Mouse (Mus musculus) brain, adult 2 months (tissue): ENCODE data around the gene Pkdrej.
A peak's percentile ranks its signal among the peaks of the same experiment; 100 is the strongest.
"Not testable (repeated sequence)": the region's sequence is repeated elsewhere in the genome, so short reads cannot be mapped to it uniquely, and the experiment has no call there.

Experiments used
- DNase-seq: peaks from one replicate; pipeline ENCODE4 v3.0.0; 2011; ENCODE audit warnings: low read depth, low spot score

Pkdrej gene

DNA sequence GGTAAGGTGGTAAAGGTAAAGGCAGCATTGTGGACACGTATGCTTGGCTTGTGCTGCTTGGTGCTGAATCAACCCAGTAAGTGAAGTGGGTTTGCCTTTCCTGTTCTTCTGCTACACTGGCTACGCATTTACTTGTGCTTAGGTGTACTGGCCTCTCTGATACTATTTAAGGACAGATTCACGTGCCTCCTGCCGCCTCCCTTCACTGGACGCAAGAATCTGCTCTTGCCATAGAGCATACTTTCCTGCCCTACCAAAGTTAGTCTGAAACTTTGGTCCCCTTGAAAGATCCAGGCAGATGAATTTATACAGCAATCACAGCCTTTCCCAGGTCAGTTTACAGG, 11.1 kb downstream of the Pkdrej start:
- DNase-seq: no peak

DNA sequence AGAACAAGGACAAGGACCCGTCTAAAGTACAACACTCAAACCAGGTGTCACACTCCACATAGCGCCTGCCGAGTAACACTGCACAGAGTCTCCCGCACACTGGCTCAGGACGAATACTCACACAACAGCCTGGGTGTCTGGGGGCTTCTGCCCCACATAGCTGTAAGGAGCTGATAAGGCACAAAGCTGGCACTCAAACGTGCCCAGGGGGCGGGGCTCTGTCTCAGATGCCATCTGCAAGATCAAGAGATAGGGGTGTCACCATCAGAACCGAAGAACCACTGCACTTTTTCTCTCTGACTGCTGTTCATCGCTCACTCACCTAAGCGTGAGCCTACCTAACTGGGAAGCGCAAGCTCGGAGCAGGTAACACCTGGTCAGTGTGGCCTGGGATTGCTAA, 12.4 kb downstream of the Pkdrej start:
- no peak for DNase-seq

DNA sequence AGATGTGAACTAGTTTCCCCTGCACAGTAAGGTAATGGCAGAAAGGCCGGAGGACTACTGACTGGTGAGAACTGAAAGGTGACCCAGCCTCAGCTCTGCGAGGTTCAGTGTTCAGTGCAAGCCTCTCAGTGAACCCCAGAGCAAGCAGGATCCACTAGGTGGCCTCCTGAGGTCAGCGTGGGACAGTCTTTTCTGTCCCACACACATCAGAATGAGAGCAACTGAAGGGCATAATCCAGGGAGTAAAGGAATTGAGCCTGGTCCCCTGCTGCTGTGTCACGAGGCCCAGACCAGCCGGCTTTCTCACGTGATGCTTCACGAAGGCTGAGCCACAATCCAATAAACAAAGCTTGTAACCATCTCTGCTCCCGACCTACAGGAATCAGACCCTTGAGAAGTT, 13.1 kb downstream of the Pkdrej start:
- peak; percentile 28 for DNase-seq

DNA sequence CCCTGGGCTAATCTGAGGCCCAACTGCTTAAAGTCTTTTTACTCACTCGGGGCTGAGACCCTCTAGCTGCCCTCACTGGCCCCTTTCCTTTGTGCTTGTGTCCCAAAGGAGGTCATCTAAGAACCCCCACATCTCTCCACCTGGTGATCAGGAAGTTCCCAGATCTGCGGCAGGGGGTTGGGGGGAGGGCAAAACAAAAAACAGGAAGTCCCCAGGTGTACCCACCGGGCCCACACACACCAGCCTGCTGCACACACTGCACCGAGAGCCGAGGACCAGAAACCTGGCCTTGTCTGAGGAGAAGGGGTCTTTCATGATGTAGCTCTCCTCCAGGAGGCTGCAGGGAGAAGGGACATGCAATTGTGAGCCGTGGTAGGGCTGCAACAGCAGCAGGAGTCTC, 13.5 kb downstream of the Pkdrej start:
- DNase-seq: no peak

DNA sequence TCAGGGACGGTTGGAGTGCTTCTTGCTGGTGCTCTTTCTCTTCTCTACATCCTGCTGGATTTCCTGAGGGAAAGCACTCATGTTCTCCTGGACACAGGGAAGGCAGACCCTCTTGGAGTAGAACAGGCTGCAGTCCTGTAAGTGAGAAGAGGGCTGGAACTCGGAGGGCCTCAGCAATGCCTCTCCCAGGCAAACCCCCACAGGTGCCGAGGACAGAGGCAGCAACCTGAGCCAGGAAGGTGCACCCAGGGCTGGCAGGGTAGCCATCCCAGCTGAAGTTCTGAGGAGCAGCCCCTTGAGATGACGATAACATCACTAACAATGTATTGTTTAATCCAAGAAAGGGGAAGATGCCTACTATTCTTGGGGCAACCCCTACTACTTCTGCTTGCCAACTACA, 14.1 kb downstream of the Pkdrej start:
- DNase-seq: no peak

DNA sequence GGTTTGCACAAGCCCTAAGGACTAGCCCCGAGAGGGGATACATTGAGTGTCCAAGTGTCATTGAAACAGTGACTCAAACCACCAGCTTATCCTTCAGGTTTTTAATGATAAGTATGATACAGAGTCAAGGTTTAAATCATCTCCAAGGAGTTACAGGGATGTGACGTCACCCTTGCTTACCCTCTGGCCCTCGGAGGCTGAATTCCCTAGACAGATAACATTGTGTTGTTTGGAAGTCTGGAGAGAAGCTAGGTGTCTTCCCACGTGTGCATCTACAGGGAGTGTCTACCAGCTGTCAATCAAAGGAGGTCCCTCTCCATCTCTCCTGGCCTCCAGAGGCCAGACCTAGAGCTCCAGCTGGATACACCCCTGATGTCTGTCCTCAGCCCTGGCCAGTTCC, 14.6 kb downstream of the Pkdrej start:
- DNase-seq: no peak

DNA sequence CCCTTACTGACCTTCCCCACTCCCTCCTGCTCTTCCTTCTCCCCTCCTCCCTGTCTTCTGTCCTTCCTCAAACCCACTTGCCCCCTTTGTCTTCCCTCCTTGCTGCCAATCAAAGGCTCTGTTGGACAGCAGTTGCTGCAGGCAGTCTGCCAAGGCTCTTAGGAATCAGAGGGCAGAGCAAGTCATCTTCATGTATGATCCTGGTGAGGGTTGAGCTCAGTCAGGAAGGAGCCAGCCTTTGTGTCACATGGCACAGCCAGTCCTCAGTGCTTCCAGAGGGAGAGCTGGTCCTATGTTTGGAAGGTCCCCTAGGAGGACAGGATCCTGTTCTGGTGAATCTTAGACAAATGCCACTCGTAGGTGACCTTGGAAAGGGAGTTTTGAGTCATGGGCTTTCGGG, 18.6 kb downstream of the Pkdrej start:
- DNase-seq: no peak

DNA sequence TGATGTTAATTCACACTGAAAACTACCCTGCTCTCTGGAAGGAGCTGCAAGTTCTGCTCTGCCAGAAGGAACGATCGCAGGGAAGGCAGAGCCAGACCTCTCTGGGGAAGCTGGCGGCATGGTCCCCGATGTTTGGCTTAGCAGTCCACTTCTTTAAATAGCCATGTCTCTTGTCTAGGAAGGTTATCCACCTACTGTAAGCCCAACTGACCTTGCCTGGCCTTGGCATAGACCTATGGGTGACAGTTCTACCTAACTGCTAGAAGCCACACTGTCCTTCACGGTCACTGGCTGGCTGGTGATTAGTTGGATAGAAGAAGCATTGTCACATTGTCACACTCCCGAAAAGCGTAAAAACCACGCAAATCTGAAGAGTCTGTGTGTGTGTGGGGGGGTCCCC, 22.9 kb downstream of the Pkdrej start:
- DNase-seq: no peak

DNA sequence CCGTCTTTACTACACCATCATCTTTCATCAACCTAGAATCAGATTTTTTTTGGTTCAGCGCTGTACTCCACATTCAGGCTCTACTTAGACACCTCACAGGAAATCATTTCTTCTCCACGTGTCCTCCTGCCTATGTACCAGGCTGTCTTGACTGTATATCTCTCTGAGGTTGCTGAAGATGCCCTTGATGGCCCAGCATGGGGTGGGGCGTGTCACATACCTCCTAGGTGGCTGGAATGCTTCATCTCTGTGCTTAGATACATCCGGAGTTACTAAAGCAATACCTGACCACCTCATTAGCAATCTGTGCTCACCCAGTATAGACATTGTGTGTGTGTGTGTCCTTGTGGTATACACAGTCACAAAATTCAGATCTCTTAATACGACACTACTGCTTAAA, 26.0 kb downstream of the Pkdrej start:
- DNase-seq: no peak

DNA sequence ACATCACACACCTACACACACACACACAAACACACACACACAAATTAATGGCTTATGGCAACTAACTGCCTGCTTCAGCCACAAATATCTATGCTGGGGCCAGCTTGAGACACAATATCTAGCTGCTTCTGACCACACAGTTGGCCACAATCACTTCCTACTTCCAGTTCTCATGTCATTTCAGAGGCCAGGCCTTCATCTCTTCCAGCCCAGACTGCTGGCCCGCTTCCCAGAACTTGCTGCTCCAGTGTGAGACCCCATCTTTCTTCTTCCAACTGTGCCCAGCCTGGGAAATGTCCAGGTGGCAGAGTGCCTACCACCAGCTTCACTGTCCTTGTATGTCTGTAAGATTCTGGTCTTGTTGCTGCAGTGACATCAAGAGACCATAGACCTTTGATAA, 28.7 kb downstream of the Pkdrej start:
- peak; percentile 33 for DNase-seq

DNA sequence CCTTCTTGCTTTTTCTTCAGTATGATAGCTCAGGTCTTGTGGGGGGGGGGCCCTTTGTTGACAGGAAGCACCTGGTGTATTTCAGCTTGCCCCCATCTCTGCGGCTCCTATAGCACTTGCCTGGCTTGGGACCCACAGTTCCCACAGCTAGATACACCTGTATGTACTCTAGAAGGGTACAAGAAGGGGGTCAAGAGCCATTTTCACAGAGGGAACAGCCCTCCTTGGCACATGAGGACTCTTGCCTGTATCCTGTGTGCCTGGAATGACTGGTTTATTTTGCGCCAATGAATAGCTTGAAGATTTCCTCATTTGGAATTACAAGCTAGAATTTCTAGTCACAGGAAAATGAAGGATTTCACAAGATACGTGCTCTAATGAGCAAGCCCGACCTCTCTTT, 30.1 kb downstream of the Pkdrej start:
- DNase-seq: no peak

DNA sequence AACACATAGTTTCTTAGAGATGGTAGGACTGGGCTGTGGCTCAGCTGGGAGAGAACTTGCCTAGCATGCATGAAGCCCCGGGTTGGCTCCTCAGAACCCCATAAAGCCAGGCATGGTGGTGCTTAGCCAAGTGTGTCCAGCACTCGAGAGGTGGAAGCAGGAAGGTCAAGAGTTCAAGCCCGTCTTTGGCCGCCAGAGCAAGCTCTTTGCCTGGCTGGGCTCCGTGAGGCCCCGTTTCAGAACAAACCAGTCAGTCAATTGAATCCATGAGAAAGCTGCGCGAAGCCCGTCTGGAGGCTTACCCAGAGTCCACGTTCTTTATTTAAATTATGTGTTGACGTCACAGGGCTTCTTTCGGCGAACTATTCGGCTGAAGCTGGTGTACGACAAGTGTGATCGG, 32.9 kb downstream of the Pkdrej start:
- no peak for DNase-seq

DNA sequence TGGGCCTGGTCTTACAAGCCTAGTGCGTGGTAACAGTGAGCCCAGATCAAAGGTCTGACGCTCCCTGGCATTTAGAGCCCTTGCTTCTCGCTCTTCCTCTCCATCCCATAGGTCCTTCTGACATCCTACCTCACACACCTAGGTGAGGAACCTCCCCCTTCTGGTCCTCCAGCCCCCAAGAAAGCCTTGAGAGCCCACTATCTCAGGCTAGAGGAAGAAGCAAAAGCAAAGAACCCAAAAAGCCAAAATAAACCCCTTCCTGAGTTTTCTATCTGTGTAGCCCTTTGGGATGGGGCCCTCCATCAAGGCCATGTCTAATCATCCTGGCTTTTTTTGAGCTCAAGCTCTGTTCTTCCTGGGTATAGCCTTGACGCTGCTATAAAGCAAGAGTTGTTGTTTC, 33.5 kb downstream of the Pkdrej start:
- DNase-seq: no peak

DNA sequence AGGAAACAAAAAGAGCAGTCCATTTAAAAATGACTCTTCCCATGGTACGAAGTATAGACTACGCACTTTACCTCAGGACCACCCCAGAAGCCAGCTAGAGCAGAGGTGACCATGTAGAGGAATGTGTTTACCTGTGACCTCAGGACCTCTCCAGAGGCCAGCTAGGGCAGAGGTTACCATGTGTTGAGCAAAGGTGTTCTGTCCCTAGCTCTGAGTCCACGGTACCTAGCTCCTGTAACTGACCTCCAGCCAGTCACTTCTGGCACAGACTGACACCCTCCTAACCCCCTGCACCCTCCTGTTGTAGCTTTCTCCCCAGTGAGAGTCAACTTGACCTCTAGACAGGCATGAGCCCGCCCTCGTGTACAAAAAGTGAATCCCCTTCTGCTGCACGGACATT, 34.1 kb downstream of the Pkdrej start:
- DNase-seq: no peak

DNA sequence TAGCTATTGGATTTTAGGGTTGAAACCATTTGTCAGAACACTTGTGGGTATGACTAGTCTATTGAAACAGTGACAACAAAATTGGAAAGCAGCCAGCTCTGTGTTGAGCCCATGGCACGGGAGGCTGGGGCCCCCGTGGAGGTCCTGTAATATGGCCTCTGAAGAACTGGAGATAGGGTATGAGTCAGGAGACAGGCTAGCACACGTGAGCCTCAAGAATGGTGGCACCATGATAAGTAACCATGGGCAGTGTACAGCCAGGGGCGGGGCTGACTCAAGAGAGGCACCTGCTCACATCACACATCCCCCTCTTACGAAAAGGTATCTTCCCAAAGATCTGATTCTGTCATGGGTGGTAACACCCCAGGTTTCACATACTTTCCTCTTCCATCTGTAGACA, 34.8 kb downstream of the Pkdrej start:
- DNase-seq: no peak

DNA sequence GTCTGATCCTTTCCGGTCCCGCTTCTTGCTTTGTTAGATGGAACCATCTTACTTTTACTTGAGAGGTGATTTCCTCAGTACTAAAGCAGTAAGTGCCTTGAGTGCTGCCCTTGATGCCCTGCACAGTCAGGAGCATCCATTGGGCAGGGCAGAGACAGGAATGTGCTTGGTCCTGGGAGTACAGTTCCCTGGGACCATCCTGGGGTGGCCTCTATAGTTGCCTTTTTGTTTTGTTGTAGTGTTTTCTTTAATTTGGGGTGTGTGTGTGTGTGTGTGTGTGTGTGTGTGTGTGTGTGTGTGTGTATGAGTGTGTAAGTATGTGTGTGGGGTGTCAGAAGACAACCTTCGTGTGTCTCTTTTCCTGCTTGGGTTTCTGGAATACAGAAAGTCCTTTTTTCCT, 37.2 kb downstream of the Pkdrej start:
- no peak for DNase-seq

DNA sequence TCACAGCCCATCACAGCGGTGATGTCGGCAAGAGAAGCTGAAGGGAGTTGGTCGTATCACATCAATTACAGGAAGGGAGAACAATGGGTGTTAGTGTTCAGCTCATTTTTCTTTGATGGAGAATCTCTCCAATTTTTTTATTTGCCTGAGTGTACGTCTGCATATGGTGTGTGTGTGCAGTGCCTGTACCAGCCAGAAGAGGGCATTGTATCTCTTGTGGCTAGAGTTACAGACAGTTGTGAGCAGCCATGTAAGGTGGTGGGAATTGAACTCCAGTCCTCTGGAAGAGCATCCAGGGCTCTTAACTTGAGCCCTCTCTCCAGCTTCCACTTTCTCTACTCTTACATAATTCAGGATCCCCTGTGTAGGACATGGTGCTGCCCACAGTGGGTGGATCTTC, 38.4 kb downstream of the Pkdrej start:
- no peak for DNase-seq

DNA sequence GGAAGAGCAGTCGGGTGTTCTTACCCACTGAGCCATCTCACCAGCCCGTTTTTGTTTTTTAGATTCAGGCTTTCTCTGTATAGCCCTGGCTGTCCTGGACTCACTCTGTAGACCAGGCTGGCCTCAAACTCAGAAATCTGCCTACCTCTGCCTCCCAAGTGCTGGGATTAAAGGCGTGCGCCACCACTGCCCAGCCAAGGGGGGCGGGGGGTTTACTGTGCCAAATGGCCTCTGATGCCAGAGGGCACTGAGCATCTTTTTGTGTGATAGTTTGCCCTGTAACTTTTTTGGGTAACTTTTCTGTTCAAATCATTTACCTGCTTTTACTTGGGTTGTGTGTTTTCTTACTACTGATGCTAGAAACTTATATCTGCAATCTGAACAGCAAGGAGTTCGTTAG, 42.6 kb downstream of the Pkdrej start:
- not testable (repeated sequence) for DNase-seq

DNA sequence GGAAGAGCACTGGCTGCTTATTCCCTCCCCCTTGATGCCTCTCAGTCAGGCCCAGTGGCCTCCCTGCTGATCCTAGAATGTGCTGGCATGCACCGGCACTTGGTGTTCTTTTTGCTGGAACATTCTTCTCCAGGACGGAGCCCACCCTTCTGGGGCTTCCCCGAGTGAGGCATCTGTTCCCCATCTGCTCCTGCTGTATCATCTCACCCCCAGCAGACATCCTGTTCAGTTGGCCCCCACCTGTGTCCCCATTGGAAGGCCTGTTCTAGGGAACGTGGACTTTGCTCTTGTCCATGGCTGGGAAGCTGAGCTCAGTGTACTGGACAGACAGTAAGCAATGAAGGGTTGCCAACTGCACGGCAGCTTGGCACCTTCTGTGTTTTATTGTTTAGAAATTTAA, 44.8 kb downstream of the Pkdrej start:
- DNase-seq: peak; percentile 22

DNA sequence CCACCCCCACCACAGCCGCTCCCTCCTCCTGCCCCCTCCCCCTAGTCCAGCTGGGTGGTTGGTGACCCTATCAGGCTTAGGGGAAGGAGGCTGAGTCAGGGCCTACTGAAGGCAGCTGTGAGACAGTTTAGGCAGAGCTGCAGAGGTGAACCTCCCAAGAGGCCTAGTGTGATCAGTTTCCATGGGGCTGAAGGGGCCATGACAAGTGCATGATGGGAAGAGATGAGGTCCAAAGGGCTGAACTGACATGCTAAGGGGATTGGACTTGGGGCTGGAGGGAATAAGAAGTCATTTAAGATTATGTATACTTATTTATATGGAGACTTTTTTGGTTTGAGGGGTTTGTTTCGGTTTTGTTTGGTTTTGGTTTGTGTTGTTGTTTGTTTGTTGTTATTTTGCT, 45.3 kb downstream of the Pkdrej start:
- DNase-seq: no peak

DNA sequence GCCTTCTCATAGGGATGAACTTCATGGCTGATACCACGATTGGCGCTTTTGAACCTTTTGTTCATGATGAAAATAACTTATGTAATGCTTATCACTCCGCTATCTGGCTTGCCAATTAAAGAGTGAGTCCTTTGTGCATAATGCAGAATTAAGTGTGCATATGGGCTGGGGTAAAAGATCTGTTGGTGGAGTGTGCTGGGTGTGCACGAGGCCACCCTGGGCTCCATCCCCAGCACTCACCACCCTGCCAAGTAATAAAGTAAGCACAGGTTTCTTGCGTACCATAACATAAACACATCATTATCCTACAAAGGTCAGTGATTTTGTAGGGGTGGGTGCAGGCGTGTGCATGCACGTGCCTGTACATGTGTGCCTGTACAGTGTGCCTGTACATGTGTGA, 46.5 kb downstream of the Pkdrej start:
- no peak for DNase-seq

DNA sequence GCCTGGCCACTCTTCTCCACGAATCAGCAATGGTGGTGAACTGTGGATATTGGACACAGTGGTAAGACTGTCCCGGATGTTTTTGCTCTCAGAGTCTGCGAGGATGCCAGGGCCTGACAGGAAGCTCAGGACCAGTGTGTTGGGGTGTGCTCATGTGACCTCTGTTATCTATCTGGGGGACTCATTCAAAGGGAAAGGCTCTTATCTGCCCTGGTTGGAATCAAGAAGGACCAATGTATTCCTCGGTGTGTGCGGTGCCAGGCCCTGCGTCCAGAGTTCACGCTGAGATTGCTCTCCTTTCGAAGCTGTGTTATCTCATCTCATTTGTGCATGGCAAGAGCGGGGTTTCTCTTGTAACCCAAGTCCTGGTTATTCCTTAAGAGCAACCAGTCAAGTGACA, 47.1 kb downstream of the Pkdrej start:
- no peak for DNase-seq

DNA sequence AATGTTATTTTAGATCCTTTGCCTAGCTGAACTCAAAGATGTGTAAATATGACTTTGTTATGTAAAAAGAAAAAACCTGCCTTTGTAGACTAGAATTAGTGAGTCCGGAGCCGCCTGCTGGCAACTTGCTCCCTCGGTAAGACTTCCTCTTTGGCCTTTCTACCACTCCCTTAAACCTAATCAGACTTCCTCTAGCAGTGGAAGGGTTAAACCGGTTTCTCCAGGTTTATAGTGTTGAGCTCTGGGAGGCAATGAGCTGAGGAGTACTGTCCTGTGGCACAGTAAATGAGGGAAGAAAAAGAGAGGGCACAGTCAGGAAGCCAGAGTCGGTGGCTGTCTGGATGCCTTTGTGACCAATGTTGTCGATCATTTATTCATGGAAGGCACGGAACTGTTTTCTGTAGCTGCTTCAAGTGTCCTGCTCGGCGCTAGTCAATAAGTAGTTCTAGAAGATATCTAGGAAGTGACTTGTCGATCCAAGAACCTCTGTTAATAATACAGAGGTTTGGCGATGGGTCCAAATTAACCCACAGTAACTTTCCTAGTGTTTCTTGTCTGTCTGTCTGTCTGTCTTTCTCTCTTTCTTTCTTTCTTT, 49.3 kb downstream of the Pkdrej start:
- no peak for DNase-seq

DNA sequence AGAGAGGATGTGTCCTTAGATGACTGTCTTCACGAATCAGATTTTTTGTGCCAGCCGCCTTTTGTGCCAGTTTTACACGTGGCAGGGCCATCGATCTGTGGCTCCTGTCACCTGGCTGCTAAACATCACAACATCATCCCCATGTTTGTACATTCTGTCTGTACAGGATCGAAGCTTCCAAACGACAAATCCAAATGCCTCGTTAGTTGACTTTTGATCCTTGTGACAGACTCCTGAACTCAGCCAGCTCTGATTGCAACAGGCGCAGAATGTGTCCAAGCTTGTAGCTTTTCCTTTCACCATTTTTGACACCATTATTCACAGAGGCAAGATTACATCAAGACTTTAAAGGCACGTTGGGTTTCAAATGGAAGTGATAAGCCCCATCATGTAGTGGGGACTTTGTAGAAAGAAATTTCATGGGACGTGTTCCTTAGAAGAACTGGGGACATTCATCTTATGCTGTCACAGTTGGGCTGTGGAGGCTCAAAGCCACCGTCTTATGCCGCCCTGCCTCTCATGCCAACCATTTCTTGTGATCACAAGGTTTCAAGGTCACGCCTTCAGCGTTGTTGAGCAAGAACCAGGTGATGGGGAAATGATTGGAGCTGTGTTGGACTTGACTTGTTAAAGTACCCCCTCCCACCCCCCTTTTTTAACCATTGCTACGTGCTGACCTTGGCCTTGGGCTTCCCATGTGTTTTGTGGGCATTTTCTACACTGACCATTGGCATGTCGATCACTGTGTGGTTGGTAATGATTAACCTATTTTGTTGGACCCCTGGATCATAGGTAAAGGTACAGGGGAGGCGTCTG, 50.0 kb downstream of the Pkdrej start:
- no peak for DNase-seq
